In the genomic region with DNA sequence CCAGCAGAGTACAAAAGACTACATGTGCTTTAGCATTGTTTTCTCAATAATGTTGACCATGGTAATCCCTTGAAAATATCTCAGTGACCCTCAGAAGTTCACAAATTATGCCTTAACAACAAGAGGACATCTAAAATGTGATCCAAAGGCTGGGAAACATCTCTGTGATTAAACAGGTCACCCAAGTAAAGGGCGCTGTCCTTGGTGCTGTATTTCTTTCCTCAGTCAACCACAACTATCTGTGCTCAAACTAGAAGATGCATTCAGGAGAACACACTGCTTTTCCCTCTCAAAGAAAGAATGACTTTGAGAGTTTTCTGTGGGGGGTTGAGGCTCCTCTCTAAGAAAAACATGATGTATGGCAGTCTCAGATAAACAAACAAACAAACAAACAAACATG, we compare ENCODE assay signal across 19 mouse cellular contexts.
DNase-seq lines count a peak whose midpoint lies in the region; ATAC-seq and TF ChIP-seq lines count a peak whose summit lies in the region.
"Had no signal": no experiment of that assay in that cellular context is flagged by ENCODE, and none has a peak within 500 bp of the region (broad histone marks: within the 10 kb centered on the region; RNA-seq: fewer than 3 reads in every experiment).

No protein-coding gene starts in this region.

- no peak for TF ChIP-seq CTCF in lung, embryonic 14.5 days (IDR thresholded peaks at IDR 0.05; ENCODE audit: low read depth)
- no peak for TF ChIP-seq CTCF in gastrocnemius, adult 2 months (IDR thresholded peaks at IDR 0.05)

- H3K9me3 ChIP-seq in lung, embryonic 14.5 days (ENCODE audit: low read depth, low read length): no peaks in the 10 kb centered on the region
- no peaks in the 10 kb centered on the region for H3K9me3 ChIP-seq in forebrain, embryonic 16.5 days (ENCODE audit: control insufficient read depth, low read length)
- H3K9me3 ChIP-seq: embryonic facial prominence, embryonic 13.5 days; heart, embryonic 10.5 days; hindbrain, embryonic 12.5 days; liver, embryonic 12.5 days had no signal

- H3K4me2 ChIP-seq in lung, embryonic 14.5 days: no peak overlapping the region
- H3K4me2 ChIP-seq in forebrain, embryonic 16.5 days (ENCODE audit: low read length): no peak overlapping the region
- H3K4me2 ChIP-seq: embryonic facial prominence, embryonic 13.5 days; hindbrain, embryonic 12.5 days; liver, embryonic 12.5 days had no signal

- 50% methylated on average over 1 of the region's 1 CpGs for WGBS in lung, embryonic 14.5 days
- 62% methylated on average over 1 of the region's 1 CpGs for WGBS in forebrain, embryonic 16.5 days

- H3K27ac ChIP-seq in lung, embryonic 14.5 days (ENCODE audit: low read depth): no peak overlapping the region
- H3K27ac ChIP-seq in forebrain, embryonic 16.5 days (ENCODE audit: low read length): no peak overlapping the region
- no peak overlapping the region for H3K27ac ChIP-seq in gastrocnemius, adult 2 months
- H3K27ac ChIP-seq: embryonic facial prominence, embryonic 13.5 days; heart, embryonic 10.5 days; hindbrain, embryonic 12.5 days; layer of hippocampus, adult 2 months; liver, embryonic 12.5 days had no signal

- H3K9ac ChIP-seq in lung, embryonic 14.5 days: no peak overlapping the region
- H3K9ac ChIP-seq in forebrain, embryonic 16.5 days (replicated peaks; ENCODE audit: low read depth, low read length): no peak overlapping the region
- H3K9ac ChIP-seq: embryonic facial prominence, embryonic 13.5 days; hindbrain, embryonic 12.5 days; liver, embryonic 12.5 days had no signal

- ATAC-seq in lung, embryonic 14.5 days (ENCODE audit: insufficient read depth): no peak
- ATAC-seq in forebrain, embryonic 16.5 days: no peak
- ATAC-seq: activated CD4-positive, CD25-positive, alpha-beta regulatory T cell, adult 4 months; liver, embryonic 12.5 days had no signal

- DNase-seq in adrenal gland, postnatal 10 days: peak; percentile 27
- DNase-seq in adrenal gland, adult 2 months: no peak
- DNase-seq in lung, embryonic 14.5 days: peak; percentile 78
- DNase-seq in lung, adult 18-20 months: no peak
- peak; percentile 63 for DNase-seq in embryo, embryonic 11 days
- DNase-seq in retina, embryonic 14.5 days (ENCODE audit: low spot score): peak; percentile 68
- DNase-seq in gastrocnemius, adult 2 months: no peak
- DNase-seq: cerebellum, adult 8-10 months; gastrocnemius, postnatal 14 days; kidney, adult 2 months; midbrain, embryonic 14.5 days; spleen, adult 18-20 months had no signal

- no peak overlapping the region for H3K4me3 ChIP-seq in lung, embryonic 14.5 days (ENCODE audit: low read depth, low read length)
- no peak overlapping the region for H3K4me3 ChIP-seq in forebrain, embryonic 16.5 days (replicated peaks; ENCODE audit: low read length)
- no peak overlapping the region for H3K4me3 ChIP-seq in gastrocnemius, adult 2 months
- H3K4me3 ChIP-seq: embryonic facial prominence, embryonic 13.5 days; heart, embryonic 10.5 days; hindbrain, embryonic 12.5 days; layer of hippocampus, adult 2 months; liver, embryonic 12.5 days had no signal

- H3K4me1 ChIP-seq in lung, embryonic 14.5 days (ENCODE audit: insufficient read depth): no peaks in the 10 kb centered on the region
- H3K4me1 ChIP-seq in forebrain, embryonic 16.5 days (replicated peaks; ENCODE audit: control insufficient read depth, insufficient read depth, low read length): no peaks in the 10 kb centered on the region
- H3K4me1 ChIP-seq: embryonic facial prominence, embryonic 13.5 days; heart, embryonic 10.5 days; hindbrain, embryonic 12.5 days; liver, embryonic 12.5 days had no signal

- no peaks in the 10 kb centered on the region for H3K27me3 ChIP-seq in lung, embryonic 14.5 days (ENCODE audit: insufficient read depth, low read length)
- no peaks in the 10 kb centered on the region for H3K27me3 ChIP-seq in forebrain, embryonic 16.5 days (replicated peaks; ENCODE audit: control insufficient read depth, insufficient read depth, low read length)
- H3K27me3 ChIP-seq: embryonic facial prominence, embryonic 13.5 days; hindbrain, embryonic 12.5 days; liver, embryonic 12.5 days had no signal

- intact Hi-C loops in gastrocnemius, adult 2 months (cut with DNase I): no loop called here

- H3K36me3 ChIP-seq in lung, embryonic 14.5 days (ENCODE audit: insufficient read depth): no peaks in the 10 kb centered on the region
- no peaks in the 10 kb centered on the region for H3K36me3 ChIP-seq in forebrain, embryonic 16.5 days (ENCODE audit: control insufficient read depth, insufficient read depth)
- H3K36me3 ChIP-seq: embryonic facial prominence, embryonic 13.5 days; heart, embryonic 10.5 days; hindbrain, embryonic 12.5 days; liver, embryonic 12.5 days had no signal

Comparison
In these comparisons a context has a peak if more than half of its experiments do, and no peak if none do; other contexts are left out.
1. DNase-seq: peak in adrenal gland, postnatal 10 days (single experiment), lung, embryonic 14.5 days (single experiment), embryo, embryonic 11 days (single experiment) and retina, embryonic 14.5 days (single experiment); none in adrenal gland, adult 2 months (single experiment), lung, adult 18-20 months (0 of 2) and gastrocnemius, adult 2 months (single experiment).